Mouse (Mus musculus): ENCODE data around the gene Nin. TPM values are rescaled to one million over a fixed set of nuclear protein-coding genes. Genes with fewer than 3 reads are reported as not detected.

The Nin gene
- total RNA-seq, 2 experiments from 2014 or later, result 53.1 to 56.4 TPM

- intact Hi-C loops (cut with DNase I), result no loop called here
- DNase-seq (ENCODE audit: low spot score in 2 of 2), result no peak
Measured at GRCm38 (mm10) chr12:70044353-70044752, 69.2 kb downstream of the Nin start.

GRCm38 (mm10) chr12:70043421-70043820 lies 70.1 kb downstream of the Nin start:
- intact Hi-C loops (cut with DNase I), result no loop called here

GRCm38 (mm10) chr12:70040981-70041380 lies 72.5 kb downstream of the Nin start:
- no peak for DNase-seq (ENCODE audit: low spot score in 2 of 2)
- intact Hi-C loops (cut with DNase I), result no loop called here

More at GRCm38 (mm10) chr12:70043421-70043820, 70.1 kb downstream of the Nin start:
- peak; percentile 74 to 93 for DNase-seq (ENCODE audit: low spot score in 2 of 2)

- DNase-seq (ENCODE audit: low spot score in 2 of 2), result peak in 1 of 2 experiments; percentile 40
- intact Hi-C loops (cut with DNase I), result no loop called here
Measured at GRCm38 (mm10) chr12:70036722-70037305, 76.7 kb downstream of the Nin start.

- intact Hi-C loops (cut with DNase I), result no loop called here
- no peak for DNase-seq (ENCODE audit: low spot score in 2 of 2)
Measured at GRCm38 (mm10) chr12:70026233-70026632, 87.3 kb downstream of the Nin start.

- no peak for DNase-seq (ENCODE audit: low spot score in 2 of 2)
- intact Hi-C loops (cut with DNase I), result no loop called here
Measured at GRCm38 (mm10) chr12:70025431-70025830, 88.1 kb downstream of the Nin start.

- intact Hi-C loops (cut with DNase I), result no loop called here
- DNase-seq (ENCODE audit: low spot score in 2 of 2), result no peak
Measured at GRCm38 (mm10) chr12:70023580-70023979, 89.9 kb downstream of the Nin start.

GRCm38 (mm10) chr12:70018153-70018552 lies 95.4 kb downstream of the Nin start:
- DNase-seq (ENCODE audit: low spot score in 2 of 2), result no peak
- intact Hi-C loops (cut with DNase I), result no loop called here

- intact Hi-C loops (cut with DNase I), result loop anchor here (2.0 kb wide), 1 partner anchor 29 kb away; the partner anchor contains the start of gene Sav1
- DNase-seq (ENCODE audit: low spot score in 2 of 2), result peak in 1 of 2 experiments; percentile 72
Measured at GRCm38 (mm10) chr12:70015936-70016335, 97.6 kb downstream of the Nin start.

- intact Hi-C loops (cut with DNase I), result no loop called here
- no peak for DNase-seq (ENCODE audit: low spot score in 2 of 2)
Measured at GRCm38 (mm10) chr12:70011681-70012080, 101.8 kb downstream of the Nin start.

GRCm38 (mm10) chr12:70010356-70010755 lies 103.2 kb downstream of the Nin start:
- intact Hi-C loops (cut with DNase I), result no loop called here
- DNase-seq (ENCODE audit: low spot score in 2 of 2), result no peak

GRCm38 (mm10) chr12:70005103-70005502 lies 108.4 kb downstream of the Nin start:
- intact Hi-C loops (cut with DNase I), result no loop called here
- no peak for DNase-seq (ENCODE audit: low spot score in 2 of 2)

GRCm38 (mm10) chr12:69998186-69998983 lies 115.1 kb downstream of the Nin start:
- no peak for DNase-seq (ENCODE audit: low spot score in 2 of 2)
- intact Hi-C loops (cut with DNase I), result no loop called here

GRCm38 (mm10) chr12:69995382-69995781 lies 118.1 kb downstream of the Nin start:
- no peak for DNase-seq (ENCODE audit: low spot score in 2 of 2)
- intact Hi-C loops (cut with DNase I), result no loop called here

- DNase-seq (ENCODE audit: low spot score in 2 of 2), result peak; percentile 83 to 91
Measured at GRCm38 (mm10) chr12:69986786-69987497, 126.6 kb downstream of the Nin start, which contains the start of gene Sav1. Gene Sav1 (minus strand): TSS chr12:69987002.

GRCm38 (mm10) chr12:69986241-69986762 lies 127.2 kb downstream of the Nin start:
- peak in 1 of 2 experiments; percentile 25 for DNase-seq (ENCODE audit: low spot score in 2 of 2)
- intact Hi-C loops (cut with DNase I), result loop anchor here (2.0 kb wide), 1 partner anchor 28 kb away; no protein-coding TSS in a partner anchor

More at GRCm38 (mm10) chr12:69986786-69987497, 126.6 kb downstream of the Nin start, which contains the start of gene Sav1:
- intact Hi-C loops (cut with DNase I), result loop anchor here (2.0 kb wide), 1 partner anchor 28 kb away; no protein-coding TSS in a partner anchor

- no peak for DNase-seq (ENCODE audit: low spot score in 2 of 2)
- intact Hi-C loops (cut with DNase I), result no loop called here
Measured at GRCm38 (mm10) chr12:69985546-69985945, 128.0 kb downstream of the Nin start.

- intact Hi-C loops (cut with DNase I), result loop anchor here (5.0 kb wide), 1 partner anchor 69 kb away; no protein-coding TSS in a partner anchor
- DNase-seq (ENCODE audit: low spot score in 2 of 2), result no peak
Measured at GRCm38 (mm10) chr12:69982874-69983273, 130.6 kb downstream of the Nin start.

- intact Hi-C loops (cut with DNase I), result no loop called here
Measured at GRCm38 (mm10) chr12:69977376-69977998, 136.0 kb downstream of the Nin start.

More at GRCm38 (mm10) chr12:69977376-69977998, 136.0 kb downstream of the Nin start:
- no peak for DNase-seq (ENCODE audit: low spot score in 2 of 2)
